20 mouse cellular contexts compared by ENCODE assay signal in genomic region chr1:126688593-126688992, GRCm38 (mm10).
A peak's percentile ranks its signal among the peaks of the same experiment; 100 is the strongest.
DNase-seq lines count a peak whose midpoint lies in the region; ATAC-seq and TF ChIP-seq lines count a peak whose summit lies in the region.
"Had no signal": no experiment of that assay in that cellular context is flagged by ENCODE, and none has a peak within 500 bp of the region (broad histone marks: within the 10 kb centered on the region; RNA-seq: fewer than 3 reads in every experiment).

No protein-coding gene starts in this region.

- no peak overlapping the region for H3K9ac ChIP-seq in midbrain, embryonic 15.5 days
- H3K9ac ChIP-seq: limb, embryonic 15.5 days; stomach, embryonic 15.5 days had no signal

- intact Hi-C loops in heart, postnatal 36 days (cut with DNase I): no loop called here
- intact Hi-C loops in left cerebral cortex, postnatal 14 days (cut with DNase I): no loop called here
- intact Hi-C loops in left cerebral cortex, postnatal 36 days (cut with DNase I): no loop called here

- no peak for TF ChIP-seq CTCF in brain, embryonic 14.5 days (IDR thresholded peaks at IDR 0.05; ENCODE audit: borderline replicate concordance, extremely low read depth, insufficient read depth, insufficient read length)

- no peak for TF ChIP-seq POLR2A in brain, embryonic 14.5 days (IDR thresholded peaks at IDR 0.05; ENCODE audit: borderline replicate concordance, extremely low read depth, insufficient read depth, insufficient read length, poor library complexity, severe bottlenecking)

- no peak overlapping the region for H3K4me3 ChIP-seq in midbrain, embryonic 15.5 days
- H3K4me3 ChIP-seq in limb, embryonic 10.5 days: no peak overlapping the region
- H3K4me3 ChIP-seq: embryonic facial prominence, embryonic 10.5 days; limb, embryonic 15.5 days; stomach, embryonic 15.5 days had no signal

- 36% methylated on average over 5 of the region's 5 CpGs for WGBS in midbrain, embryonic 15.5 days
- WGBS in limb, embryonic 10.5 days: 71% methylated on average over 5 of the region's 5 CpGs

- peaks cover 20% of the 10 kb centered on the region for H3K4me1 ChIP-seq in midbrain, embryonic 15.5 days
- peaks cover 17% of the 10 kb centered on the region for H3K4me1 ChIP-seq in limb, embryonic 10.5 days
- H3K4me1 ChIP-seq: stomach, embryonic 15.5 days had no signal

- H3K4me2 ChIP-seq in midbrain, embryonic 15.5 days: no peak overlapping the region
- H3K4me2 ChIP-seq: heart, embryonic 11.5 days; limb, embryonic 15.5 days; stomach, embryonic 15.5 days had no signal

- peak; percentile 58; the same call in 1 of the 2 replicates for ATAC-seq in midbrain, embryonic 15.5 days (replicated peaks)

- H3K36me3 ChIP-seq in midbrain, embryonic 15.5 days (replicated peaks): no peaks in the 10 kb centered on the region
- H3K36me3 ChIP-seq in limb, embryonic 10.5 days: no peaks in the 10 kb centered on the region
- H3K36me3 ChIP-seq: embryonic facial prominence, embryonic 10.5 days; limb, embryonic 15.5 days; stomach, embryonic 15.5 days had no signal

- H3K27ac ChIP-seq in midbrain, embryonic 15.5 days: peak overlapping the region; percentile 68
- no peak overlapping the region for H3K27ac ChIP-seq in limb, embryonic 10.5 days
- H3K27ac ChIP-seq: embryonic facial prominence, embryonic 10.5 days; limb, embryonic 15.5 days; macrophage; stomach, embryonic 15.5 days had no signal

- DNase-seq in heart, adult 11 months: peak; percentile 66
- DNase-seq in heart, postnatal 36 days: no peak
- DNase-seq in left cerebral cortex, postnatal 14 days (ENCODE audit: low spot score in 2 of 2): peak; percentile 34 to 44
- no peak for DNase-seq in left cerebral cortex, postnatal 36 days (ENCODE audit: low spot score in 2 of 2)
- DNase-seq in brain, embryonic 14.5 days (ENCODE audit: low read depth): peak; percentile 90
- no peak for DNase-seq in limb, embryonic 10.5 days (ENCODE audit: low spot score)
- DNase-seq in urinary bladder, postnatal 14 days (ENCODE audit: low spot score): no peak
- DNase-seq: adrenal gland, postnatal 14 days; cerebellum, postnatal 14 days; heart, postnatal 4 days; kidney, adult 2 months; kidney, postnatal 4 days; lung, adult 2 months; thymus, postnatal 36 days had no signal

- H3K9me3 ChIP-seq in midbrain, embryonic 15.5 days: no peaks in the 10 kb centered on the region
- no peaks in the 10 kb centered on the region for H3K9me3 ChIP-seq in limb, embryonic 10.5 days (replicated peaks)
- H3K9me3 ChIP-seq: embryonic facial prominence, embryonic 10.5 days; limb, embryonic 15.5 days; stomach, embryonic 15.5 days had no signal

- H3K27me3 ChIP-seq in midbrain, embryonic 15.5 days (replicated peaks): no peaks in the 10 kb centered on the region
- H3K27me3 ChIP-seq in limb, embryonic 10.5 days (ENCODE audit: low read depth, poor library complexity, severe bottlenecking): no peaks in the 10 kb centered on the region
- H3K27me3 ChIP-seq: limb, embryonic 15.5 days; stomach, embryonic 15.5 days had no signal

Comparison
In these comparisons a context has a peak if more than half of its experiments do, and no peak if none do; other contexts are left out.
1. DNase-seq: peak in heart, adult 11 months (single experiment), left cerebral cortex, postnatal 14 days (2 of 2) and brain, embryonic 14.5 days (single experiment); none in heart, postnatal 36 days (0 of 2), left cerebral cortex, postnatal 36 days (0 of 2), limb, embryonic 10.5 days (single experiment) and urinary bladder, postnatal 14 days (single experiment).